Mouse (Mus musculus) spleen, adult 2 months (tissue): Measurements from ENCODE around the gene Etfrf1. TPM values are rescaled to one million over a fixed set of nuclear protein-coding genes. Genes with fewer than 3 reads are reported as not detected.

Experiments
- DNase-seq, 2 experiments: peaks; one replicate each; pipeline versions ENCODE4 v3.0.0 to v3.0.0-alpha.2; 2012 to 2021; ENCODE audit warnings: low spot score in 2 of 2, low read depth in 1 of 2
- H3K27ac ChIP-seq: fragments of 200-500 bp; 2 replicates; pipeline ENCODE4 v1.5.1; 2012; ENCODE audit warnings: low read length, inconsistent platforms; ENCODE audit not compliant: insufficient read depth
- H3K27me3 ChIP-seq: fragments of 200-500 bp; 2 replicates; pipeline ENCODE4 v1.6.1; 2012; ENCODE audit warnings: mild to moderate bottlenecking, moderate library complexity, low read length, inconsistent platforms; ENCODE audit not compliant: control insufficient read depth, insufficient read depth
- H3K36me3 ChIP-seq: fragments of 200-500 bp; 2 replicates; pipeline ENCODE4 v1.6.1; 2012; ENCODE audit warnings: mild to moderate bottlenecking, low read length, inconsistent platforms; ENCODE audit not compliant: control insufficient read depth, insufficient read depth
- H3K4me1 ChIP-seq: fragments of 200-500 bp; 2 replicates; pipeline ENCODE4 v1.6.1; 2011; ENCODE audit warnings: inconsistent platforms; ENCODE audit not compliant: control insufficient read depth, insufficient read depth, insufficient read length
- H3K4me3 ChIP-seq: fragments of 200-500 bp; 2 replicates; pipeline ENCODE4 v1.5.1; 2011; ENCODE audit warnings: mild to moderate bottlenecking, inconsistent platforms; ENCODE audit not compliant: insufficient read depth, insufficient read length; ENCODE audit errors: extremely low read depth
- CTCF ChIP-seq: fragments of 200-500 bp; IDR thresholded peaks from 2 replicates; pipeline ENCODE4 v1.5.1; 2011; ENCODE audit warnings: mild to moderate bottlenecking, inconsistent platforms; ENCODE audit not compliant: insufficient read depth, insufficient read length, insufficient replicate concordance; ENCODE audit errors: extremely low read depth
- POLR2A ChIP-seq: fragments of 200-500 bp; IDR thresholded peaks from 2 replicates; pipeline ENCODE4 v1.6.1; 2011; ENCODE audit warnings: low read depth, low read length, inconsistent platforms
- WGBS: fragments of 180-500 bp; shearing (Covaris S2); methylation state at CpG from one replicate; pipeline ENCODE4 v1.1.7; 2018; 5-methylcytosine and 5-hydroxymethylcytosine counted together
- polyA plus RNA-seq: library from polyadenylated mRNA; depleted of rRNA; stranded (reverse); fragments of >200 nt; gene quantifications from 2 replicates; pipeline ENCODE4 v1.2.3, GENCODE M21; 2012

The Etfrf1 gene
- polyA plus RNA-seq, 1 experiment = 2.3 TPM

GRCm38 (mm10) chr6:145186096-145186495 lies 24.8 kb upstream of the Etfrf1 start:
- no peaks in the 10 kb centered on the region for H3K36me3 ChIP-seq
- no peak overlapping the region for H3K4me3 ChIP-seq
- H3K27ac ChIP-seq = no peak overlapping the region
- H3K27me3 ChIP-seq = no peaks in the 10 kb centered on the region
- DNase-seq = no peak
- H3K4me1 ChIP-seq = no peaks in the 10 kb centered on the region
- TF ChIP-seq CTCF (no peak), POLR2A (no peak)
- WGBS = 89% methylated on average over 1 of the region's 1 CpGs

GRCm38 (mm10) chr6:145187093-145188088 lies 23.5 kb upstream of the Etfrf1 start:
- Histone ChIP-seq H3K4me3 (peak overlapping the region; percentile 35), H3K27ac (no peak overlapping the region), H3K4me1 (no peaks in the 10 kb centered on the region), H3K36me3 (no peaks in the 10 kb centered on the region), H3K27me3 (no peaks in the 10 kb centered on the region)
- no peak for TF ChIP-seq POLR2A
- no peak for TF ChIP-seq CTCF
- 56% methylated on average over 27 of the region's 27 CpGs for WGBS
- peak in 1 of 2 experiments; percentile 65 for DNase-seq

GRCm38 (mm10) chr6:145193038-145193437 lies 17.9 kb upstream of the Etfrf1 start:
- peak overlapping the region; percentile 12; the same call in 1 of the 2 replicates for H3K27ac ChIP-seq
- TF ChIP-seq CTCF (no peak), POLR2A (no peak)
- DNase-seq = no peak
- H3K4me1 ChIP-seq = no peaks in the 10 kb centered on the region; the same call in 1 of the 2 replicates
- H3K27me3 ChIP-seq = no peaks in the 10 kb centered on the region
- WGBS = 80% methylated on average over 3 of the region's 3 CpGs
- H3K36me3 ChIP-seq = no peaks in the 10 kb centered on the region
- H3K4me3 ChIP-seq = no peak overlapping the region

- DNase-seq = peak; percentile 24 to 35
- WGBS = 24% methylated on average over 11 of the region's 11 CpGs
- Histone ChIP-seq H3K27me3 (no peaks in the 10 kb centered on the region), H3K36me3 (no peaks in the 10 kb centered on the region), H3K4me3 (no peak overlapping the region), H3K27ac (peak overlapping the region; percentile 12; the same call in 1 of the 2 replicates), H3K4me1 (no peaks in the 10 kb centered on the region; the same call in 1 of the 2 replicates)
- TF ChIP-seq POLR2A (no peak), CTCF (no peak)
Measured at GRCm38 (mm10) chr6:145193446-145193845, 17.5 kb upstream of the Etfrf1 start.

GRCm38 (mm10) chr6:145197949-145198686 lies 12.8 kb upstream of the Etfrf1 start:
- Histone ChIP-seq H3K27ac (no peak overlapping the region), H3K27me3 (no peaks in the 10 kb centered on the region), H3K36me3 (no peaks in the 10 kb centered on the region), H3K4me3 (no peak overlapping the region), H3K4me1 (no peaks in the 10 kb centered on the region; the same call in 1 of the 2 replicates)
- WGBS = 90% methylated on average over 8 of the region's 8 CpGs
- no peak for DNase-seq
- TF ChIP-seq CTCF (no peak), POLR2A (no peak)

- Histone ChIP-seq H3K4me3 (no peak overlapping the region), H3K4me1 (no peaks in the 10 kb centered on the region), H3K27ac (no peak overlapping the region), H3K36me3 (no peaks in the 10 kb centered on the region), H3K27me3 (no peaks in the 10 kb centered on the region)
- WGBS = 75% methylated on average over 13 of the region's 13 CpGs
- DNase-seq = no peak
- no peak for TF ChIP-seq CTCF
- no peak for TF ChIP-seq POLR2A
Measured at GRCm38 (mm10) chr6:145202432-145203125, 8.4 kb upstream of the Etfrf1 start.
